Mouse (Mus musculus): Measurements from ENCODE around the gene Plcl2. TPM values are rescaled to one million over a fixed set of nuclear protein-coding genes. Genes with fewer than 3 reads are reported as not detected.
"Not testable (repeated sequence)": the region's sequence is repeated elsewhere in the genome, so short reads cannot be mapped to it uniquely, and the experiment has no call there.

Plcl2 gene
- total RNA-seq, 2 experiments from 2014 or later = 42.3 to 45.6 TPM

GRCm38 (mm10) chr17:50625584-50625983 lies 116.4 kb downstream of the Plcl2 start:
- DNase-seq = no peak

- no peak for DNase-seq
Observed at GRCm38 (mm10) chr17:50627658-50628057, 118.5 kb downstream of the Plcl2 start.

DNA sequence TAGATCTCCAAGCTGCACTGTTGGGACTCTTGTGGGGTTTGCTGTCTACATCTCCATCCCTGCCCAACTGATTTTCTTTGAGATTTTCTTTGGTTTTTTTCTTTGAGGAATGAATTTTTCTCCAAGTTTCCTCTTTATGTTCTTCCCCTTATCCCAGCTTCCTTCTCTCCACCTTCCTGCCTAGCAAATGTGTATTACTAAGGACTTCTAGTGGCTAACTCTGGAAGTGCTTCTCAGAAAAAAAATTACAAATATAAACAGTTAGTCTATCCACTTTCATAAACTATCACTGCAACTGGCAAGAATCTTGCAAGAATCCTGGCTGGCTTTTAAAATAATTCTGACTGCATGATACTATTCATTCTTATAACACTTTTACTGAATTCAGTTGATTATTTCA lies 119.5 kb downstream of the Plcl2 start:
- DNase-seq = no peak

DNA sequence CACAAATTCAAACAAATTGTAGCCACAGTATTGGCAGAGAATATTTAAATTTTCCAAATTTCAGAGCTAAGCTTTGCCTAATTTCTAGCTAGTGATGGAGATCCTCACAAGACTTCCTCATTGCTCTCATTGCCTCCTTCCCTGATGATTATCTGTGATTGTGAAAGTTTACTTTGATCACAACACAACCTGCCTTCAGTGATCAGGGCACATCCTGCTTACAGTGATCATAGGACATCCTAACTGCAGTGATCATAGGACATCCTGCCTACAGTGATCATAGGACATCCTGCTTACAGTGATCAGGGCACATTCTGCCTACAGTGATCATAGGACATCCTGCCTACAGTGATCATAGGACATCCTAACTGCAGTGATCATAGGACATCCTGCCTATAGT lies 121.8 kb downstream of the Plcl2 start:
- not testable (repeated sequence) for DNase-seq

DNA sequence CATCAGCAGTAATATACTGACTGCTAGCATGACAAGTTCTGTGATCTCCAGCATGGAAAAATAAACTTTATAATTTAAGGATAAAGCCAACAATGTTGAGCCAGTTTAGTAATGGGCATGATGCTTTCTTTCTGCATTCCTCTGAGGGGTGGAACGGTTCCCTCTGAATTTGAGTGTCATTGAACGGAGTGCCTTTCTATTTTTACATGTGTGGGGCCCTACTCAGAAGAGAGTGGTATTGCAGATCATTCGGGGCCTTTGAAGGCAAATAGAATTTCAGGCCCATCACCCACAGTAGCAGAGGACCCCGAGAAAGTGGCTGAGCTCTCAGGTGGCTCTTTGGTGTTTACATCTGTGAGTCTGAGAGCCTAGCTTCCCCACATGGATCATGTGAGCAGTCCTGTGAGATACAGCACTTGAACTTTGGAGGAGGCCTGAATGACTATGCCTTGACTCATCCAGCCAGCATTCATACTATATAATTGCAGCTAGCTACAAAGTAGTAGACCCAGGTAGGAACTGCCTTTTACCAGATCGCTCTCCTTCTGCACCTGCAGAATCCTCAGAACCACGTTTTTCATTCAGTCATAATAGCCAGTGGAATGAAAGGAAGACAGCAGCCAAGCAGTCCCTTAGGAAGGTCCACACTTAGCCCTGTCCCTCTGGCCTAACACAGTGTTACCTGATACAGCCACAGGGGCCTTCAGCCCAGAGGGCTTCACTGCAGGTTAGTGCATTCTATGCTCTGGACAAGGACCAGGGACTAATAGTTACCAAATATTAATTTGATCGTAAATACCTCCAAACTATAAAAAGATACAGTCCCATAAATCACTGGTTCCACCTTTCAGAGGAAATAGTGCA lies 125.0 kb downstream of the Plcl2 start:
- DNase-seq = no peak

- DNase-seq = peak; percentile 44
Observed at GRCm38 (mm10) chr17:50635961-50636585, 126.9 kb downstream of the Plcl2 start.

- no peak for DNase-seq
Observed at GRCm38 (mm10) chr17:50638791-50639190, 129.6 kb downstream of the Plcl2 start.

- no peak for DNase-seq
Observed at GRCm38 (mm10) chr17:50641076-50641610, 131.9 kb downstream of the Plcl2 start.

DNA sequence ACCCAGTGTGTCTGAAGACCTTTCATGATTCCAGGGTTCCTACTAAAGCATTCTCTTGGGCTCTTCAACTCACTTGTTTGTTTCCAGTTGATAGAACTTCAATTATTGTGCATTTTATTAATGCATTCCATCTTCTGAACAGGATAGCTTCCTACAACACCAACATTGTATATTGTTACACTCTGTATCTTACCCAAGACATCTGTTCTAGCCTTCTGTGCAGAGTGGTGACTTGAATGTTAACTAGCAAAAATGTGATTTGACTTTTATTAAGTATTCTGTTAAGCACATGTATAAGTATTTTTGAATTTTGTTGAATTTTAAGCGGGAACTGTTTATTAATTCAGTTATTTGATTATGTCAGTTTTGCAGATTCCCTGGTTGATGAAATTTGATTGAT lies 132.7 kb downstream of the Plcl2 start:
- DNase-seq = no peak

GRCm38 (mm10) chr17:50643356-50643755 lies 134.2 kb downstream of the Plcl2 start:
- DNase-seq = peak; percentile 26

DNA sequence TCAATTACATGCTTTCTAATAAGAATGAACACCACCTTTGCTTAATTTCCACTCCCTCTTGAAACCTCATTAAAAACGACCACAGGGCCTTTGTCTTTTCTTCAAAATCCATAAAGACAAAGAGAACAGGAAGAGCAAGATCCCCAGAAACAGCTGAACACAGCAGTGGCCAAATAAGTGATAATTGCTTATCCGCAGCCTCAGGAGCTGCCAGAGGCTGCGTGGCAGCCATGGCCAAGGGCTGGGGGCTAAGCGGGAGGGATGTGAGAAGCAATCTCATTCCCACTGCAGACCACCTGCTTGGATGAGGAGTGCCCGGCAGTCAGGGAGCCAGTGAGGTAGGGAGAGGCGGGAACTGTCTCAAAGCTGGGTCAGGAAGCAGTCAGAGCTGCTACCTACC lies 134.8 kb downstream of the Plcl2 start:
- no peak for DNase-seq

GRCm38 (mm10) chr17:50648141-50648540 lies 138.9 kb downstream of the Plcl2 start:
- not testable (repeated sequence) for DNase-seq

- no peak for DNase-seq
Observed at GRCm38 (mm10) chr17:50648757-50649419, 139.7 kb downstream of the Plcl2 start.

GRCm38 (mm10) chr17:50650535-50651223 lies 141.5 kb downstream of the Plcl2 start:
- DNase-seq = no peak

DNA sequence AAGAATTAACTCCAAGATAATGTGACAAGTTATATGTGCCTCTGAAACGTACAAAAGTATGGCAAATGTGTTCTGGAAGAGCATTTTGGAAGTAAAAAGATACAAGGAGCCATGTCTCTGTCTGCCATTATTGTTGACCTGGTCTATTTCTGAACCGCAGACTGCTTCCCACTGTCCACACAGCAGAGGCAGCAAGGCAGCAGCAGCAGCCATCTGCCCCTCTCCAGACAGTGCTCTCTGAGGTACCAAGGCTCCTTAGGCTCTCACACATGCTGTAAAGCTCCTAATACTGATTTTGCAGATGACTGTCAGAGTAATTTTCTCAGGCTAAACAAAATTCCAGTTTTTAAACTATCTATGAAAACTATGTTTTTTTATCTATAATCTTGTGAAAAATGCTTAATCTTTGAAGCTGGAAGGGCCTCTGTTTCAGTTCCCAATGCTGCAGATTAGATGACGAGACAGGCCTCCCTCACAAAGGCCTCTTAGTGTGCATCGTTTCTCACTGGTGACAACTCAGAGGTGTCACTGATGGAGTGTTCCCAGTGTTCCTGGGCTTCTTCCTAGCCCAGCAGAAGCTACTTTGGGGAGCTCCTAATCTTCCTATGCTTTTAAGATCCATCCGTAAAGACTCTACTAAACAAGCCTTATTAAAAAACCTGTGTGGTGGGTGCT lies 145.7 kb downstream of the Plcl2 start:
- DNase-seq = no peak

DNA sequence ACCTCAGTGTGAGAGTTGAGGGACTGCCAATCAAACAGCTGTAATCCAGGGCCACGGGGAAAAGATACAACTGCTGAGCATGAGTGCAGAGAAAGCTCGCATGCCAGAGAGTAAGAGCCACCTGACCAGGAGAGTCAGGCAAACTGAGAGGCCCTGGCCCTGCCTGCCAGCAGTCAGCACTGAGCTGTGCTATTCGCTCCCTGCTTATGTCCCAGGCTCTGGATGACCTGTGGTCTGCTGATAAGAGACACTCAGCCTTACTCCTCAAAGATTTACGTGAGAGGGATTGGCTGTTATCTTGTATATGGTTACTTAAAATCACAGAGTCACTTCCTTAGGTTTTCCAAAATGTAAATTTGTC lies 146.2 kb downstream of the Plcl2 start:
- DNase-seq = peak; percentile 25

GRCm38 (mm10) chr17:50657321-50657720 lies 148.1 kb downstream of the Plcl2 start:
- peak; percentile 71 for DNase-seq

DNA sequence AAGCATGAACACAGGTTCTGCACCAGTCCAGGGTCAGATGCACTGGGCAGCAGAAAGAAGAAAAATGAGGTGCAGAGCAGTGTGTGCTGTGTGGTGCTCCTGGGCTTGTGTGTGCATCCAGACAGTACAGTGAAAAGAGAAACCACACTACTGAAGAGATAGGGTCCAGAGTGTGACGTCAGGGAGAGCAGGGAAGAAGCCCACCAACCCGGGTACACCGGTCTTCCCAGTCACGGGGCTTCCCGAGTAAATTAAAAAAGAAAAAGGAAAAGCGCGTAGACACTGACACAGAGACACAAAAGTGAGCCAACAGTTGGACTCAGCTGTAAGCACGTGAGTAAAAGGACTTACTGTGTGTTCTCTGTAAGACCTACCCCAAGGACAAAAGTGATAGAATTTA lies 149.7 kb downstream of the Plcl2 start:
- DNase-seq = no peak

GRCm38 (mm10) chr17:50667596-50667995 lies 158.4 kb downstream of the Plcl2 start:
- DNase-seq = no peak

- DNase-seq = peak; percentile 40
Observed at GRCm38 (mm10) chr17:50668681-50669208, 159.5 kb downstream of the Plcl2 start.

DNA sequence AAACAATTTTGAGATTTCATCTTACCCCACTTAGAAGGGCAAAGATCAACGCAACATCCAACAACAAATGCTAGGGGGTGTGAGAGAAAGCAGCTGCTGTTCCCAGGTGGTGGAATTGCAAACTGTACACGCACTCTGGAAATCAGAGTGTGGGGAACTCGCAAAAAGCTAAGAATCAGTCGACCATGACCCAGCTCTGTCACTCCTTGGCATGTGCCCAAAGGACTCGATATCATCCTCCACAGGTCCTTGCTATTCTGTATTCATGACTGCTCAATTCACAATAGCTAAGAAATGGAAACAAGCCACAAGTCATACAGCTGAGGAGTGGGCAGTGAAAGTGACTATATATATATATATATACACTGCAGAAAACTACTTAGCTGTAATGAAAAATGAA lies 162.2 kb downstream of the Plcl2 start:
- peak; percentile 58 for DNase-seq
